Mouse (Mus musculus) erythroblast, adult 5-6 weeks (primary cell): Measurements from ENCODE around the gene Pitpnb. TPM values are rescaled to one million over a fixed set of nuclear protein-coding genes. Genes with fewer than 3 reads are reported as not detected.

ENCODE experiments used
- ATAC-seq: replicated peaks from 2 replicates; pipeline ENCODE4 v1.8.0; 2016; ENCODE audit warnings: moderate number of reproducible peaks, mild to moderate bottlenecking, moderate TSS enrichment, inconsistent platforms; ENCODE audit not compliant: poor library complexity, low FRiP score, severe bottlenecking
- total RNA-seq, 2 experiments: library from RNA; stranded (forward) in 1 of 2; stranded (reverse) in 1 of 2; fragments of 150-400 nt in 1 of 2; fragments of 200-764, 138-1000 nt in 1 of 2; gene quantifications; 2 replicates each; pipeline versions ENCODE4 v1.2.3 to v1.2.4; 2015 to 2017; ENCODE audit warnings: low replicate concordance in 2 of 2

The Pitpnb gene
- total RNA-seq, 2 experiments from 2014 or later = 8.9 to 13.3 TPM

- ATAC-seq = no peak
These were observed 5.6 kb downstream of the Pitpnb start for GRCm38 (mm10) chr5:111335939-111336691.

- ATAC-seq = 0 out of 2 replicates have a peak, but pooled peaks have one; percentile 54
These were observed 11.0 kb downstream of the Pitpnb start for GRCm38 (mm10) chr5:111341609-111342008.

- no peak for ATAC-seq
These were observed 14.3 kb downstream of the Pitpnb start for GRCm38 (mm10) chr5:111344721-111345400.

GRCm38 (mm10) chr5:111356811-111357617, 26.5 kb downstream of the Pitpnb start:
- no peak for ATAC-seq

- ATAC-seq = no peak
These were observed 30.0 kb downstream of the Pitpnb start for GRCm38 (mm10) chr5:111360546-111360945.

- ATAC-seq = no peak
These were observed 30.5 kb downstream of the Pitpnb start for GRCm38 (mm10) chr5:111361058-111361457.

- ATAC-seq = no peak
These were observed 31.3 kb downstream of the Pitpnb start for GRCm38 (mm10) chr5:111361846-111362245.

GRCm38 (mm10) chr5:111363446-111364062, 33.0 kb downstream of the Pitpnb start:
- ATAC-seq = no peak

- no peak; the same call in 1 of the 2 replicates for ATAC-seq
These were observed 34.0 kb downstream of the Pitpnb start for GRCm38 (mm10) chr5:111364533-111364932.

GRCm38 (mm10) chr5:111366140-111366539, 35.6 kb downstream of the Pitpnb start:
- ATAC-seq = no peak

- ATAC-seq = no peak
These were observed 37.5 kb downstream of the Pitpnb start for GRCm38 (mm10) chr5:111367937-111368517.

GRCm38 (mm10) chr5:111368576-111368975, 38.0 kb downstream of the Pitpnb start:
- ATAC-seq = no peak

- no peak for ATAC-seq
These were observed 45.1 kb downstream of the Pitpnb start for GRCm38 (mm10) chr5:111375616-111376015.

- ATAC-seq = no peak
These were observed 45.9 kb downstream of the Pitpnb start for GRCm38 (mm10) chr5:111376276-111377020.

GRCm38 (mm10) chr5:111378126-111378993, 47.8 kb downstream of the Pitpnb start:
- no peak for ATAC-seq

GRCm38 (mm10) chr5:111383335-111383734, 52.8 kb downstream of the Pitpnb start:
- no peak for ATAC-seq

GRCm38 (mm10) chr5:111390911-111391310, 60.3 kb downstream of the Pitpnb start:
- no peak for ATAC-seq

- ATAC-seq = no peak
These were observed 60.9 kb downstream of the Pitpnb start for GRCm38 (mm10) chr5:111391485-111391884.
